Mouse (Mus musculus): ENCODE data around the gene Ikzf4. TPM values are rescaled to one million over a fixed set of nuclear protein-coding genes. Genes with fewer than 3 reads are reported as not detected.

The Ikzf4 gene
- polyA plus RNA-seq, 1 experiment from 2014 or later, result 4.1 TPM

- Histone ChIP-seq H3K4me3 (ENCODE audit: low read depth, low read length) (no peak overlapping the region), H3K9ac (ENCODE audit: low read length) (no peak overlapping the region), H3K27ac (ENCODE audit: low read depth, low read length) (no peak overlapping the region), H3K4me1 (replicated peaks; ENCODE audit: control insufficient read depth, insufficient read depth, low read length) (no peaks in the 10 kb centered on the region), H3K9me3 (ENCODE audit: control insufficient read depth, low read length) (no peaks in the 10 kb centered on the region), H3K4me2 (ENCODE audit: low read depth, low read length, severe bottlenecking) (no peak overlapping the region), H3K36me3 (ENCODE audit: control insufficient read depth, insufficient read depth, low read length) (no peaks in the 10 kb centered on the region), H3K27me3 (ENCODE audit: control insufficient read depth, insufficient read depth, low read length) (no peaks in the 10 kb centered on the region)
- peak; percentile 60 for ATAC-seq (replicated peaks; ENCODE audit: low FRiP score)
- WGBS, result 17% methylated on average over 16 of the region's 16 CpGs
- peak; percentile 87 for DNase-seq (ENCODE audit: low spot score)
These were observed 33.2 kb downstream of the Ikzf4 start for GRCm38 (mm10) chr10:128612433-128613153.

GRCm38 (mm10) chr10:128606483-128606882 lies 39.3 kb downstream of the Ikzf4 start:
- Histone ChIP-seq H3K4me2 (ENCODE audit: low read depth, low read length, severe bottlenecking) (no peak overlapping the region), H3K27me3 (ENCODE audit: control insufficient read depth, insufficient read depth, low read length) (no peaks in the 10 kb centered on the region), H3K36me3 (ENCODE audit: control insufficient read depth, insufficient read depth, low read length) (no peaks in the 10 kb centered on the region), H3K9ac (ENCODE audit: low read length) (no peak overlapping the region), H3K4me1 (replicated peaks; ENCODE audit: control insufficient read depth, insufficient read depth, low read length) (no peaks in the 10 kb centered on the region), H3K4me3 (ENCODE audit: low read depth, low read length) (no peak overlapping the region), H3K9me3 (ENCODE audit: control insufficient read depth, low read length) (no peaks in the 10 kb centered on the region), H3K27ac (ENCODE audit: low read depth, low read length) (no peak overlapping the region)
- DNase-seq (ENCODE audit: low spot score), result no peak
- WGBS, result 50% methylated on average over 2 of the region's 2 CpGs
- no peak for ATAC-seq (replicated peaks; ENCODE audit: low FRiP score)

GRCm38 (mm10) chr10:128602470-128603128 lies 43.2 kb downstream of the Ikzf4 start:
- no peaks in the 10 kb centered on the region for H3K36me3 ChIP-seq (ENCODE audit: control insufficient read depth, insufficient read depth, low read length)
- H3K9me3 ChIP-seq (ENCODE audit: control insufficient read depth, low read length), result no peaks in the 10 kb centered on the region
- H3K9ac ChIP-seq (ENCODE audit: low read length), result no peak overlapping the region
- no peak for DNase-seq (ENCODE audit: low spot score)
- 95% methylated on average over 4 of the region's 4 CpGs for WGBS
- H3K27ac ChIP-seq (ENCODE audit: low read depth, low read length), result no peak overlapping the region
- no peak overlapping the region for H3K4me3 ChIP-seq (ENCODE audit: low read depth, low read length)
- H3K4me1 ChIP-seq (replicated peaks; ENCODE audit: control insufficient read depth, insufficient read depth, low read length), result no peaks in the 10 kb centered on the region
- no peaks in the 10 kb centered on the region for H3K27me3 ChIP-seq (ENCODE audit: control insufficient read depth, insufficient read depth, low read length)
- ATAC-seq (replicated peaks; ENCODE audit: low FRiP score), result no peak
- no peak overlapping the region for H3K4me2 ChIP-seq (ENCODE audit: low read depth, low read length, severe bottlenecking)

- Histone ChIP-seq H3K9ac (ENCODE audit: low read length) (no peak overlapping the region), H3K27ac (ENCODE audit: low read depth, low read length) (no peak overlapping the region), H3K9me3 (ENCODE audit: control insufficient read depth, low read length) (no peaks in the 10 kb centered on the region), H3K4me2 (ENCODE audit: low read depth, low read length, severe bottlenecking) (no peak overlapping the region), H3K4me3 (ENCODE audit: low read depth, low read length) (no peak overlapping the region), H3K4me1 (replicated peaks; ENCODE audit: control insufficient read depth, insufficient read depth, low read length) (no peaks in the 10 kb centered on the region), H3K27me3 (ENCODE audit: control insufficient read depth, insufficient read depth, low read length) (no peaks in the 10 kb centered on the region), H3K36me3 (ENCODE audit: control insufficient read depth, insufficient read depth, low read length) (no peaks in the 10 kb centered on the region)
- ATAC-seq (replicated peaks; ENCODE audit: low FRiP score) (no peak), DNase-seq (ENCODE audit: low spot score) (no peak)
- 90% methylated on average over 1 of the region's 1 CpGs for WGBS
These were observed 44.3 kb downstream of the Ikzf4 start for GRCm38 (mm10) chr10:128601499-128601898.

- no peak for ATAC-seq (replicated peaks; ENCODE audit: low FRiP score)
- Histone ChIP-seq H3K9me3 (ENCODE audit: control insufficient read depth, low read length) (no peaks in the 10 kb centered on the region), H3K4me3 (ENCODE audit: low read depth, low read length) (no peak overlapping the region)
These were observed 47.3 kb downstream of the Ikzf4 start for GRCm38 (mm10) chr10:128598476-128598875.

GRCm38 (mm10) chr10:128592797-128593196 lies 53.0 kb downstream of the Ikzf4 start:
- no peak for DNase-seq (ENCODE audit: low spot score)
- H3K9me3 ChIP-seq (ENCODE audit: control insufficient read depth, low read length), result no peaks in the 10 kb centered on the region
- ATAC-seq (replicated peaks; ENCODE audit: low FRiP score), result no peak
- H3K27ac ChIP-seq (ENCODE audit: low read depth, low read length), result no peak overlapping the region
- H3K36me3 ChIP-seq (ENCODE audit: control insufficient read depth, insufficient read depth, low read length), result no peaks in the 10 kb centered on the region
- H3K9ac ChIP-seq (ENCODE audit: low read length), result no peak overlapping the region
- H3K27me3 ChIP-seq (ENCODE audit: control insufficient read depth, insufficient read depth, low read length), result peaks cover 19% of the 10 kb centered on the region
- no peak overlapping the region for H3K4me2 ChIP-seq (ENCODE audit: low read depth, low read length, severe bottlenecking)
- 0 out of 2 replicates have a peak, but pooled peaks cover 2% of the 10 kb centered on the region for H3K4me1 ChIP-seq (replicated peaks; ENCODE audit: control insufficient read depth, insufficient read depth, low read length)
- WGBS, result 82% methylated on average over 5 of the region's 5 CpGs
- H3K4me3 ChIP-seq (ENCODE audit: low read depth, low read length), result no peak overlapping the region

More at GRCm38 (mm10) chr10:128598476-128598875, 47.3 kb downstream of the Ikzf4 start:
- Histone ChIP-seq H3K36me3 (ENCODE audit: control insufficient read depth, insufficient read depth, low read length) (no peaks in the 10 kb centered on the region), H3K9ac (ENCODE audit: low read length) (no peak overlapping the region), H3K27me3 (ENCODE audit: control insufficient read depth, insufficient read depth, low read length) (no peaks in the 10 kb centered on the region), H3K4me1 (replicated peaks; ENCODE audit: control insufficient read depth, insufficient read depth, low read length) (no peaks in the 10 kb centered on the region), H3K4me2 (ENCODE audit: low read depth, low read length, severe bottlenecking) (no peak overlapping the region), H3K27ac (ENCODE audit: low read depth, low read length) (no peak overlapping the region)
- DNase-seq (ENCODE audit: low spot score), result no peak
- 89% methylated on average over 2 of the region's 2 CpGs for WGBS

GRCm38 (mm10) chr10:128591436-128591835 lies 54.4 kb downstream of the Ikzf4 start:
- 92% methylated on average over 6 of the region's 6 CpGs for WGBS
- no peak for DNase-seq (ENCODE audit: low spot score)
- no peak for ATAC-seq (replicated peaks; ENCODE audit: low FRiP score)
- no peak overlapping the region for H3K4me2 ChIP-seq (ENCODE audit: low read depth, low read length, severe bottlenecking)
- no peak overlapping the region for H3K9ac ChIP-seq (ENCODE audit: low read length)
- no peaks in the 10 kb centered on the region for H3K36me3 ChIP-seq (ENCODE audit: control insufficient read depth, insufficient read depth, low read length)
- H3K27ac ChIP-seq (ENCODE audit: low read depth, low read length), result no peak overlapping the region
- peaks cover 27% of the 10 kb centered on the region for H3K27me3 ChIP-seq (ENCODE audit: control insufficient read depth, insufficient read depth, low read length)
- no peaks in the 10 kb centered on the region for H3K9me3 ChIP-seq (ENCODE audit: control insufficient read depth, low read length)
- 0 out of 2 replicates have a peak, but pooled peaks cover 2% of the 10 kb centered on the region for H3K4me1 ChIP-seq (replicated peaks; ENCODE audit: control insufficient read depth, insufficient read depth, low read length)
- no peak overlapping the region for H3K4me3 ChIP-seq (ENCODE audit: low read depth, low read length)

GRCm38 (mm10) chr10:128590193-128590690 lies 55.5 kb downstream of the Ikzf4 start:
- ATAC-seq (replicated peaks; ENCODE audit: low FRiP score), result peak; percentile 75

More at GRCm38 (mm10) chr10:128590193-128590690, 55.5 kb downstream of the Ikzf4 start:
- H3K36me3 ChIP-seq (ENCODE audit: control insufficient read depth, insufficient read depth, low read length), result no peaks in the 10 kb centered on the region
- peak overlapping the region; percentile 50 for H3K9ac ChIP-seq (ENCODE audit: low read length)
- H3K4me2 ChIP-seq (ENCODE audit: low read depth, low read length, severe bottlenecking), result peak overlapping the region; percentile 98
- 0 out of 2 replicates have a peak, but pooled peaks cover 2% of the 10 kb centered on the region for H3K4me1 ChIP-seq (replicated peaks; ENCODE audit: control insufficient read depth, insufficient read depth, low read length)
- WGBS, result under 1% methylated on average over 37 of the region's 43 CpGs
- peak; percentile 90 for DNase-seq (ENCODE audit: low spot score)
- no peaks in the 10 kb centered on the region for H3K9me3 ChIP-seq (ENCODE audit: control insufficient read depth, low read length)
- H3K4me3 ChIP-seq (ENCODE audit: low read depth, low read length), result peak overlapping the region; percentile 64
- H3K27me3 ChIP-seq (ENCODE audit: control insufficient read depth, insufficient read depth, low read length), result peaks cover 27% of the 10 kb centered on the region
- H3K27ac ChIP-seq (ENCODE audit: low read depth, low read length), result no peak overlapping the region
